Mouse (Mus musculus) spleen, postnatal 14 days (tissue): ENCODE results near the gene Poc1b.
"Not testable (repeated sequence)": the region's sequence is repeated elsewhere in the genome, so short reads cannot be mapped to it uniquely, and the experiment has no call there.

ENCODE experiments used
- DNase-seq, 2 experiments: peaks; one replicate each; pipeline ENCODE4 v3.0.0; 2021 to 2022; ENCODE audit warnings: low spot score in 2 of 2

Gene Poc1b

DNA sequence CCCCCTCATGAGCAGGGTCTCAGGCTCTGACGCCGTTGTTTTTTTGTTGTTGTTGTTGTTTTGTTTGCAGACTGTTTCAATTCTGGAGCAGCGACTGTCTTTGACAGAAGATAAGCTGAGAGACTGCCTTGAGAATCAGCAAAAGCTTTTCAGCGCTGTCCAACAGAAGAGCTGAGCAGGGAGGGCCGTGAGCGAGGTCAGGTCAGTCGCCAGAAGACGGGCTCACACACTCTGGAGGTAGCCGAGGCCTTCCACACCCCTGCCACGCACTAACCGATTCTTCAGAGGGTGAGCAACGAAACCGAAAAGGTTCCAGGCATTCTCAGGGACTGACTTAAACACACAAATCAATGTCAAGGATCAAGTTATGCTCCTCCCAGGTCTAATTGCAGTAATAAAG is 89.7 kb downstream of the Poc1b start:
- no peak for DNase-seq

DNA sequence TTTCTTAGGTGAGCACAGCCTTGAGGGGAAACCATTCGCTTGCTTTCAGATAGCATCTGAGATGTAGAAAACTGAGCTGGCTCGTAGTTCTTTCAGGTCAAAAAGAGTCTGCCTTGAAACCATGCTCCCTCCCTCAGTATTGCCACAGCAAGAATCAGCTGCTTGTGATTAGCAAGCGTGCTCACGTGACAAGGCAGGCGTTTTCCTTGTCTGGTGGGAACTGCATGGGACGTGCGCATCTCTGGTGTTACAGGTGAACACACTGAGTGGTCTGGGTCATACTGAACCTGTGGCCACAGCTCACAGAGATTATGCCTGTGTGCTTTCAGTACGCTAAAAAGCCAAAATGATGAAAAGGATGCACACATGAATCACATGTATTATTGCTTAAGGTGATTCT is 90.3 kb downstream of the Poc1b start:
- no peak for DNase-seq

DNA sequence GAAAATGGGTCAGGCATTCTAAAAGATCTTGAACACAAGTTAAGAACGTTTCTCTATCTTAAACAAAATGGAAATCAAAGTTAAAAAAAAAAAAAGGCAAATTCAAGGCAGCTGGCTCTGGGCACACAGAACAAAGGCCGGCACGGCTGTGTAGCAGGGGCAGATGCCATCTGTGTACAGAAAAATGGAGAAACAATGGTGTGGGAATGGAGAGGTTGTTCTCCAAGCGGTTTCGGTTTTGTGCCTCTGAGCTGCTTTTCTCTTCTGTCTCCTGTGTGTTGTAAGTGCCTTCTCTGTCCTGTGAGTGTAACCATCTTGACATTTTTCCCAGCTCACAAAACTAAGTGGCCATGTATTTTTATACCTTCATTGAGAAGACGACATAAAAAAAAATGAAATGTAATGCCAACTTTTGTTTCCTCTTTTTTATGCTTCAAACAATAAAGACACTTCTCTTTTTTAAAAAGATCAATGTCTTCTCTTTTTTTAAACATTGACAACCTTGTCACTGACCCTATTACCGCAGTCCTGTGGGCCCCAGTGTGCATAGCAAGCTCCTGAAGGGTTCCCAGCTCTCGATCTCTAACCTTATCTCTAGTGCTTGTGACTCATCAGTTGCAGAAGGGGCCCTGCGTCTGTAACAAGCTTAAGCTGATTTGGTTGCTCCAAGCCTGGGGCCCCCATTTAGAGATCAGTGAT is 90.9 kb downstream of the Poc1b start:
- DNase-seq, result no peak

DNA sequence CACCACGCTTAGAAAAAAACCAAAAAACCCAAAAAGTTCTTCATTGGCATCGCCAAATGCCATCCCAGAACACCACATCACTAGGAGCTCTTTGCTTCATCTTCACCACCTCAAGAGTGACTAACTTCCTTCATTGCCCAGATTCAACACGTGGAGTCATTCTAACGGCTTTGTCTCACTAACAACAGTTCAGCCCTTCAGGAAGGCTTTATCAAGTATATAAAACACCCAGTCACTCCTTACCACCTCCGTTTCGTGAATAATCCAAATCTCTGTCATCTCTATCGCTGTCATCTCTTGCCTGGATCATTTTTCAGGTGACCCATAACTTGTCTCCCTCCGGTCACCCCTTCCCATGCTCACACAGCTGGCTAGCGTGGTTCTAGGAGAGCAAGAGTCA is 92.1 kb downstream of the Poc1b start:
- DNase-seq, result no peak

DNA sequence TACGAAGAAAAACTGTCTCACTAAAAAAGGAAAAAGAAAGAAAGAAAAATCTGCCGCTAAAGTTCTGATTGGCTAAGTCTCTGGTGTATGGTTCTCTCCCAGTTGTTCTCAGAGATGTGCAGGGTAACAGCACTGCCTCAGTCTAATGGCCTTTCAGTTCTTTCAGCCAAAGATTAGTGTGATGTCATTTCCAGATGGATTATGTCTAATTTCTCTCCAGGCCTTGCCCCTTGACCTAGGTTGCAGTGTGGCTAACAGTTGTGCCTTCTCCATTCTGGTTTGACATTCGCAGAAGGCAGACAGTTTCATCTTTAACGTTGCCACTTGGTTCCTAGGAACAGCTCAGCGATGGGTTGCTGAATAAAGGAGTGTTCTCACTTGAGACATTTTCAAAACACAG is 94.1 kb downstream of the Poc1b start:
- no peak for DNase-seq

DNA sequence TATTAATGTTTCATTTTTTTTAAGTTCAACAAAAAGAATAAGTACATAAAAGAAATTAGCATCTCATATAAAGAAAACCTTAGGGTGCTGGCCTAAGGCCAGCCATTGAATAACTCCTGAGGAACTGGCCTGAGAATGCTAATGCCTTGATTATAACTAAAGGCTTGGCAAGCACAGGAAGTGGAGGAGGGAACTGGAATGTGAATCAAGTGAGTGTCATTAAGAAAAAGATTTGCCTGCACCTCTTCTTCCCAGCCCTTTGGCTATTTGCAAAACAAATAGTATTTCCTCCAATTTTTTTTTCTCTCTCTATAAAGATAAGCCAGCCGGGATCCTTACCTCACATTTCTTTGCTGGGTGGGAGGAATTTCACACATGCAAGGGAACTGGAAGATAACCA is 95.0 kb downstream of the Poc1b start:
- DNase-seq, result no peak

DNA sequence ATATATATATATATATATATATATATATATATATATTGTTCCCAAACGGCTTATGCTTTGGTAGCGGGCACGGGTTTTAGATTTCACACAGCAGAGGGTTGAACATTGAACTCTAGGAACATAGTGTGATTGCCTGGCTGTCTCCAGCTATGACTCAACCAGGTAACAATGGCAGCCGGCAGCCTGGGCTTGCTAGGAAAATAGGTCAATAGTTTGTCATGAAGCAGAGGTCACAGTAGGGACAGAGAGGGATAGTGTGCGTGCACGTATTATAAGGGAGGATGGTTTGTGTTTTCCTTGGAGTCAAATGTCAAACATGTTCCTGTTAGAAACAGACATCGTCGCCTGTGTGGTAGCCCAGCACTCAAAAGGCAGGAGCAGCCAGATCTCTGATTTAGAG is 95.5 kb downstream of the Poc1b start:
- DNase-seq, result no peak

DNA sequence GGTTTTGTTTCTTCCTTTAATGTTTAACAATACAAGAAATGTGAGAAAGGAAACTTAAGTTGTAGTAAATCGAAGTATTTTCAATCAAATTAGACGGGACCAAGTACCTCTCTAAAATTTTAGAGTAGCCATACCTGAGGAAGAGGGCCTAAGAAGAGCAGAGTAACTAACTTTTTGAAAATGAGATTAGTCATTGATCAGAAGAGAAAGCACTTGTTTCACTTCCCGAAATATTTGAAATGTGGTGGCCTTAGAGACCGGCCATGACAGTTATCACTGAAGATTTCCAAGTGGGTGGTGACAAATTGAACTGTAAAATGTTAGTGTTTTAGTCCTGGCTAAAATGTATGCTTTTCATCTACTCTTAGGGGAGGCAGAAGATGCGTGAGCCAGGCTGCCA is 96.3 kb downstream of the Poc1b start:
- no peak for DNase-seq

DNA sequence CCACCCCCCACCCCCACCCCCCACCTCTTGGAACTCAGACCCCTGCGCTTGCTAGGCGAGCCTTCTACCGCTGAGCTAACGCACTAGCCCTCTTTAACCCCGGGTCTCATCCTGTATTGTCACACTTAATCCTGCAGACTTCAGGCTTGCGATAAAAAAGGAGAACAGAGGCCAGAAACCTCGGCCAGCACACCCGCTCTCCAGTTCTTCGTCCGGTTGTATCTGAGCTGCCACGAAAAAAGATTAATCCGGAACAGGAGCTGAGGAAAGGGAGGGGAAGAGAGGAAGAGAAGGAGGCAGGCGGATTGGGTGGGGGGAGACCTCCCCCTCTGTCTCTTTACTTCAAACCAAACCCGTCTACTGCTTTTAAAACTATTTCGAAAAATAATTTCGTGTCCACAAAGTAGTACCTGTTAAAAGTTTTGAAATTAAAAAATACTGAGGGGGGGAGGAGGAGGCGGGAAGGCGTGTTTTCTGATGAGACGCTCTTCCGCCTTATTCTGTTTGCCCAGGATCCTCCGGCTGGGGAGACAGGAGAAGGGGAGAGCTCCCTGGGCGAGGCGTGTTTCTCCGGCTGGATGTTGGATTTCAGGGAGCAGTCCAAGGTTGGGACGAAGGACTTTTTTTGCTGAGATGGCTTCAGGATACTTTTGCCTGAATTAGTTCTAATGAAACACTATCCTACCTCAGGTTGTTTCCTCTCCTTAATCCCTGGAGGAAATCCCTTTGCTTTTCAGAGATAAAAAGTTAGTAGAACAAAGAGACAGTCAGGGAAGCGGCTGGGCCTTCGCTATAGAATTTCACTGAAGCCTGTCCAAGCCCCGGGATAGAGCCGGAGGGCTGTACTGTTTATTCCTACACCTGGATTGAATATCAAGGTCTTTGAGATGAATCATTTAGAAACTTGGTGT is 97.0 kb downstream of the Poc1b start:
- no peak for DNase-seq

DNA sequence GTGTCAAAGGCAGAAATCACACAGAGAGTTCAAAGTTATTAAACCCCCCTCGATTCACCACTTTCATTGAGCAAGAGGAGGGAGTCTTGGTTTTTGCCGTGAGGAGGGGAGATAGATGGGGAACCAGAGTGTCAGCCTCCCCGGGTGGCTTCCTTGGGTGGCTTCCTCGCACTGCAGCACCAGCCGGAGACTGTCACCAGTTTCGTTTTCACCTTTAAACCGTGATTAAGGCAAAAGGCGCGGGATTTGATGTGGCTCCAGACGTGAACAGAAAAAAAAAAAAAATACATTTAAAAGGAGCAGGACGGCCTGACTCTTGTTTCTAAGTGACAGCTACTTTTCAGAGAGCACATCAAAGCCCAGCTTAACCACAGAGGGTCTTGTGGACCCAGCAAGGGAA is 97.7 kb downstream of the Poc1b start:
- no peak for DNase-seq

DNA sequence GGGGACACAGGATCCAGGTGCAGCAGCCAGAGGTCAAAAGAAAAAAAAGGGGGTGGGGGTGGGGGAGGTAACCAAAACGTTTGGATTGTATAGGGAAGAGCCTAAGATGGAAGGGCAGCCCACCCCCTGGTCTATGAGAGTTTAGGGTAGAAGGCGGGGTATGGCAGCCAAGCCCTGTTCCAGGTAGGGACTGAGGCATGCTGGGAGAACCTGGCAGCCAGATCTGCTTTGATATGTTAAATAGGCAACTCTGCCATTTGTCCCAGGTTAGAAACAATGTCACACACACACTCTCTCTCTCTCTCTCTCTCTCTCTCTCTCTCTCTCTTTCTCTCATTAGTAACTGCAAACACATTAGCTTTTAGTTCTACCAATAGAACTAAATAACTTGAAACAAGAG is 100.3 kb downstream of the Poc1b start:
- DNase-seq, result no peak

DNA sequence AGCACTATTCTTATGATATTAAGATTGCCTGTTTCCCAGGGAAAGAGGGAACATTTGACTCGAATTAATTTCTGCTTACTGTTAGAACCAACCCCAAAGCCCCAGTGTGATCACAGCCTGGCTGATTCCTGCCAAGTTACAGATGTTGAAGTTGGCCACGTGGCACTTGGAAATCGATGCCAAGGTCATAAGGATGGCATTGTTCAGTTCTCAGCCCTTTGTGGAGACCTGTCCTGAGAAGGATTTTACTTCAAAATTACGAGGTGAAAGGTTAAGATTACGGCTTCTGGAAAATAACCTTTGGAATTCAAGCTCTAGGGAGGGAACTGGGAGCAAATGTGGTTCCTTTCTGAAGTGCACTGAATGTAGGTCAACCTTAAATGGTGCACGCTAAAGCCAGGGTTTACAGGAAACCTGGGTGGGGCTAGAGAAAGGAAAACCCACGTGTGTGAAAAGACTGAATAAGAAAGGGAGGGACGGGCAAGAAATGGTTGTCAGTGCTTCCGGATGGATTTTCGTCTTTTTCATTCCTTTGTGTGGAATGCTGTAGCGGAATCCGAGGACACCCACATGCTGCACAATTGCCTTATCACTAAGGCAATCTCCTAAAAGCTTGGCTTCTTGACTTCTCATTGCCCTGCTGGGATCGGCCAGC is 102.4 kb downstream of the Poc1b start:
- no peak for DNase-seq

DNA sequence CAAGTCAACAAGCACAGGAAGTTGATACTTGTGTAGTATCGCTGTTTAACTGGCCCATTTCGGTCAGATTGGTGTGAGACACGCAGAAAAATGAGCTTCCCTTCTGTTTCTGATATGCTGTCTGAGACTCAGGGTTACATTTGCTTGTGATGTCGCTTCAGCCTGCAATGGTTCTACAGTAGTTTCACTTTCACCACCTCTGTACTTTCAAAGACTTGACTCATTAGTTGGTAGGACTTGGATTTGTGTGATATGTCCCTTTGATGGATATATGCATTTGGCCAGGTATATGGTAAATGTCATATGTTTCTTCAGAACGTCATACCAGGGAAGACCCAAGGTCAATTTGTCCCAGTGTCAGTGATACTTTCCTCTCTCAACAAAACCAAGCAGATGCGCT is 104.2 kb downstream of the Poc1b start:
- DNase-seq, result no peak

DNA sequence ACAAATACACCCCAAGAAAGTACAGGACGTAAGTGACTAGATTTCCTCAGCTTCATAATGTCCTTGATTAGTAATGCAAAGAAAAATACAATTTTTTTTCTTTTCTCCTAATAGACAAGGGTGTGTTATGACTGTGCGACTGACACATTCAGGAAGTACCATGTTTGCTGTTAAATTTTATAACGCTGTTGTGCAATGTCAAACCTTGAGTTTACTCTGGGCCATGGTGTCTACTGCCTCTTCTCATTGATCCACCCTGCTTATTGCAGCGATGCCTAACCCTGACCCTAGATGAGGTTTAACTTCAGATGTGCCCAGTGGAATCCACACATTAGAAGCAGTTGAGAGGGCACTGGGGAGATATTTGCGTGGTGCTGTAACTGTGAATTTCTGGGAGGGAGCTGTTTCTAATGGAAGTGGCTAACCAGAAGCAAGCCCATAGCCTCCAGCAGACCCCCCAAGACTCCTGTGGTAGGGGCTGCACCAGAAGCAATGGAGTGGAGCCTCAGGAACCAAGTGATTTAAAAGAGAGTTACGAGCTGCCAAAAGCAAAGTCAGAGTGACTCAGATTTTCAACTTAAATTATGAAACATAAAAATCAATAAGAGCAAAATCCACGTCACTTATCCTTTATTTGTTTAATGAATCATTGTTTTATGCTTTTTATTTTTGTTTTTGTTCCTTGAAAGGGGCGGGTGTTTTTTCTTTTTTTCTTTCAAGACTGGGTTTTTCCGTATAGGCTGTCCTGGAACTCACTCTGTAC is 104.8 kb downstream of the Poc1b start:
- DNase-seq, result no peak

DNA sequence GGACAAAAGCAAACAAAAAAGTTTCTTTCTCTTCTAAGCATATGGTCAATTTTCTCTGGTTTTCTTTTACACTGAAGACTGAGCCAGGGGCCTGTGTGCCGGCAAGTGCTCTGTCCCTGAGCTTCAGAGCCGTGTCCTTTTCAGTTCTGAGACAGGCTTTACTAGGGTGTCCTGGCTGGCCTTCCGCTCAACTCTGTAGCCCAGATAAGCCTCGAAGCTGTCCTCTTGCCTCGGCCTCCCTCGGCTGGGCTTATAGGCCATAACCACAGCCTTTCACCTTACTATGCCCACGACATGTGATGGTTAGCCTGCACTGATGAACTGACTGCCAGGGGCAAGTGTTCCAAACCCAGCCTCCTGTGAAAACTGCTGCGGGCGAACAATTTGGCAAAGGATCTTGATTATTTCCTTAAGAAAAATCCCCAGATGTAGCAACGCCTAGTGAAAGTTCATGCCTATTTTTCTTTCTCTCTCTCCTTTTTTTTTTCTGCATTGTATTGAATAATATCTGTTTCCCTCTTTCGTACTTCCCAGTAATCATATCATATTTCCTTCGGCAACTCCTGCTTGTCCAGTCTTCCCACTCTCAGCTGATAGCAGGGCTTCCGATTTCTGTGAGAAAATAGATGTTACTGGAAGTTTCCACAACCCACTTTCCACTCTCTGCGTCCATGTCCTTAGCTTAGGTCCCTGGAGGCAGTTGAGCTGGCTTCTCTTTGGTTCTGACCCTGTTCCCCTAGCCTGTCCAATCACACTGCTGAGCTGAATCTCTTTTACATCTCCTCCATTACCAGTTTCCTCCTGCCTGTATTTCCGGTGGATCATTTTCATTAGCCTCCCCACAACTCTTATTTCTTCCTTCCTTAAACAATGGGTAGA is 107.8 kb downstream of the Poc1b start:
- no peak for DNase-seq

DNA sequence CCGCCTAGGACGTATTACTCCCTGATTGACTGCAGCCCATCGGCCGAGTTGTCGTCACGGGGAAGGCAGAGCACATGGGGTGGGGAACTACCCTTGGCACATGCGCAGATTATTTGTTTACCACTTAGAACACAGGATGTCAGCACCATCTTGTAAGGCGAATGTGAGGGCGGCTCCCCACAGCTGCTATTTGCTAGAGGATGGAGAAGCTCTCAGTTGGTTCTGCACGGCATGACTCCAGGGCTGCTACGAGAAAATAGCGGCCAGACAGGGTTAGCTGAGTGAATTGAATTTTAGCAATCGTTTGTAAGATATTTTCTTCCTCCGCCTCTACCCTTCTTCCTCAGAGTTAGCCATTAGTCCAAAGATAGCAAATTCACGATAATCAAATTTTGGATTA is 109.7 kb downstream of the Poc1b start:
- DNase-seq, result not testable (repeated sequence)

DNA sequence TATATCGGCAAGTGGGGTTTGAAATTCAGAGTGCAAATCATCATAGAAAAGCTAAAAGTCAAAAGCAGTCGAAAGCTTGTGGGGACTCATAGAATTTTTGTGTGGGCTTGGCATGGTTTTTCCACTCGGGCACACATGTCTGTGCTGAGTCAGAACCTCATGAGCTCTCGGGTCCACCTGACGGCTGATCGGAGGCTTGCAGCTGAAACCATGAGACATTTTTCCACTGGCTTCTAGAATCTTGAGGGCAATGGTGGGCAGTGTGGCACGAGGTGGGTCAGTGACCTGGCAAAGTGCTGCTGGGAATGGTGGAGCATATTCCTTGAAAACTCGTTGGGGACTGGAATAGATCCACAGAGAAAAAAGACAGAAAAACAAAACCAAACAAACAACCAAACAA is 114.7 kb downstream of the Poc1b start:
- no peak for DNase-seq

DNA sequence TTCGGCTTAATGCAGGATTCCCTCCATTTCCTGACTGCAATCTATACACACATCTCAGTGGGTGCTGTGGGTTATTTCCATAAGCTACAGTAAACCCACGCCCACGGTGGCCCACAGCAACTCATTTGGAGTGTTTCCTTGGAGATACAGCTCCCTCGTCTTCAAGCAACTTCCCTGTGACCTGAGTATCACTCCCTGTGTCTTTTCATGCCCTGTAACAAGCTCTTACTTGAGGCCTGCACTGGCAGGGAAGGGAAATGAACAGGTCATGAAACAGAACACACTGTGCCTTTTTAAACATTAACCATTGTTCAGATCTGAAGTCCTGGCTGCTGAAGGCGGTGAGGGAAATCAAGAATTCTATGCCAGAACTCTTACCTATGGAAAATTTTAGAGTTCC is 115.9 kb downstream of the Poc1b start:
- no peak for DNase-seq

DNA sequence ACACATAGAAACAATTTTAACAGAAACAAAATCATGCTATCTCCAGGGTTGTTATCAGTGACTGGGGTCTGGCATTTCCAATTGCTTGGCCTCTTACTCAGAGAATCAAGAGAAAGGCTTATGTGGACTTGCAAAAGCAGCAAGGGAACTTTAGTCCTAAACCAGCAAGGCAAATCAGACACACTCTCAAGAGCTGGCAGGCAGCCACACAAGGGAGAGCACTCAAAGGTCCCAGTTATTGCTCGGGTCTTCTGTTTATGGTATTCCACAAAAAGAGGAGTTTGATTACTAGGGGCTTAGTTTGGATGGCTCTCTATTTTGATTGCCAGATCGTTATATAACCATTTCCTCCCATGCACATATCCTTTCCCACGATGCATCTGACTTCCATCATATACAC is 117.4 kb downstream of the Poc1b start:
- DNase-seq, result no peak

DNA sequence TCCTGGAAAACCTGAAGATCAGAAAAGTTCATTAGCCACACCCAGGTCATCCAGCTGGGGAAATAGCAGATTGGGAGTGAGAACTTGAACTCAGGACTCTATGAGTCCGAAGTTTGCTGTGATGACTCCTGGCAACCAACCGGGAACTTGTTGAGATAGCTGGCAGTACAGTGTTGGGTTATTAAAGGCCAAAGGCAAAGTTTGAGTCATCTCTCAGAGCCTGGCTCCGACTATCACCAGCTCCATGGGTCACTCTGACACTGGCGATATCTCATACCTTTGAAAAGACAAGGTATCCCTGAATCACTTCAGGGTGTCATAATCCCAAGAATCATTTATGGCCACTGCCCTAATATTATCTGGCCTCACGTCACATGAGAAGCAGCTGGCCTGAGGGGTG is 119.9 kb downstream of the Poc1b start:
- DNase-seq, result no peak
